Mouse (Mus musculus) G1E (cell line): ENCODE results near the gene Tent2.

Experiments
- CTCF ChIP-seq: IDR thresholded peaks from 2 replicates; pipeline ENCODE4 v1.5.1; 2012; ENCODE audit warnings: low read depth, low read length, inconsistent platforms, mixed read lengths
- GATA1 ChIP-seq: IDR thresholded peaks from 2 replicates; pipeline ENCODE4 v1.6.1; 2012; ENCODE audit warnings: borderline replicate concordance, low read length, inconsistent platforms, mixed read lengths
- GATA2 ChIP-seq: IDR thresholded peaks from 2 replicates; pipeline ENCODE4 v1.6.1; 2012; ENCODE audit warnings: low read depth, low read length, inconsistent platforms, borderline replicate concordance
- POLR2AphosphoS5 ChIP-seq: IDR thresholded peaks from 2 replicates; pipeline ENCODE4 v1.6.1; 2012; ENCODE audit warnings: low read depth, low read length, inconsistent platforms; ENCODE audit not compliant: insufficient replicate concordance
- TAL1 ChIP-seq: conservative IDR thresholded peaks from 2 replicates; pipeline ENCODE4 v1.6.1; 2012; ENCODE audit warnings: low read depth, low read length, inconsistent platforms, mixed read lengths

DNA sequence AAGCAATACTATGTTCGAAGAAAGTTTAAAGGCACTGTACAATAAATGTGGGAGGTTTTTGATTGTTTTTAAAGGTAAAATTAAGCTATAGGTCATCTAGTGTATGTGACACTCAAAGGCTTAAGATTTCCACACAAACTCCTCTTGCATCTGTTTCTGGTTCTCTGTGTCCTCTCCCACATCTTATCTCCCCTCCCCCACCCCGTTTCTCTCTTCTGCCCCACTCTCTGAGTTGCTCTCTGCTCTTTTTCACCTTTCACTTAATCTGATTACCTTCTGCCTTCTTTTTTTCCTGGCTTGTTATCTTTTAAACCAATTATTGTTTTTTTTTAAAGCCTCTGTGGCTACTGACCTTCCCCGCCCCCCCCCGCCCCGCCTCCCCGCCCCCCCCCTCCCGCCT lies 47.4 kb upstream of the Tent2 start:
- TF ChIP-seq CTCF (no peak), TAL1 (no peak), POLR2AphosphoS5 (no peak), GATA1 (no peak), GATA2 (no peak)
